Mouse (Mus musculus) left cerebral cortex, postnatal 14 days (tissue): Measurements from ENCODE around the gene Ipmk. TPM values are rescaled to one million over a fixed set of nuclear protein-coding genes. Genes with fewer than 3 reads are reported as not detected.
A peak's percentile ranks its signal among the peaks of the same experiment; 100 is the strongest.
"Not testable (repeated sequence)": the region's sequence is repeated elsewhere in the genome, so short reads cannot be mapped to it uniquely, and the experiment has no call there.

Experiments
- DNase-seq, 2 experiments: peaks; one replicate each; pipeline ENCODE4 v3.0.0; 2021 to 2022; ENCODE audit warnings: low spot score in 2 of 2, mixed read lengths in 1 of 2
- intact Hi-C: fragments of 180-260 bp; cut with DNase I; formaldehyde crosslinking; loops from one replicate; pipeline ENCODE4 v1.15.1; 2025
- total RNA-seq, 2 experiments: library from RNA; stranded (reverse); gene quantifications; 2 replicates each; pipeline ENCODE4 v1.2.3; 2021

Ipmk gene
- total RNA-seq, 2 experiments from 2014 or later = 27.8 to 31.6 TPM

GRCm38 (mm10) chr10:71400818-71401646 is 53.5 kb downstream of the Ipmk start:
- intact Hi-C loops = loop anchor here (1.0 kb wide), 1 partner anchor 74 kb away; no protein-coding TSS in a partner anchor
- peak; percentile 57 to 80 for DNase-seq

GRCm38 (mm10) chr10:71403638-71404037 is 56.1 kb downstream of the Ipmk start:
- intact Hi-C loops = no loop called here
- no peak for DNase-seq

- intact Hi-C loops = no loop called here
- DNase-seq = no peak
Measured at GRCm38 (mm10) chr10:71405523-71406217, 58.1 kb downstream of the Ipmk start.

- no peak for DNase-seq
- intact Hi-C loops = no loop called here
Measured at GRCm38 (mm10) chr10:71409948-71410347, 62.4 kb downstream of the Ipmk start.

- intact Hi-C loops = no loop called here
- no peak for DNase-seq
Measured at GRCm38 (mm10) chr10:71413401-71413800, 65.8 kb downstream of the Ipmk start.

GRCm38 (mm10) chr10:71421531-71421930 is 74.0 kb downstream of the Ipmk start:
- intact Hi-C loops = no loop called here
- no peak for DNase-seq

GRCm38 (mm10) chr10:71422047-71423037 is 74.8 kb downstream of the Ipmk start:
- intact Hi-C loops = no loop called here
- peak; percentile 71 to 82 for DNase-seq

- DNase-seq = no peak
Measured at GRCm38 (mm10) chr10:71426740-71427139, 79.2 kb downstream of the Ipmk start.

GRCm38 (mm10) chr10:71427381-71427780 is 79.8 kb downstream of the Ipmk start:
- no peak for DNase-seq
- intact Hi-C loops = no loop called here

More at GRCm38 (mm10) chr10:71426740-71427139, 79.2 kb downstream of the Ipmk start:
- intact Hi-C loops = no loop called here

- DNase-seq = no peak
- intact Hi-C loops = no loop called here
Measured at GRCm38 (mm10) chr10:71428246-71428864, 80.8 kb downstream of the Ipmk start.

- DNase-seq = peak in 1 of 2 experiments; percentile 32
- intact Hi-C loops = no loop called here
Measured at GRCm38 (mm10) chr10:71430661-71431060, 83.1 kb downstream of the Ipmk start.

- intact Hi-C loops = no loop called here
- DNase-seq = no peak
Measured at GRCm38 (mm10) chr10:71443086-71443485, 95.5 kb downstream of the Ipmk start.

GRCm38 (mm10) chr10:71447661-71448060 is 100.1 kb downstream of the Ipmk start:
- no peak for DNase-seq
- intact Hi-C loops = no loop called here

GRCm38 (mm10) chr10:71448284-71448683 is 100.7 kb downstream of the Ipmk start:
- no peak for DNase-seq
- intact Hi-C loops = no loop called here

GRCm38 (mm10) chr10:71455355-71455754 is 107.8 kb downstream of the Ipmk start:
- no peak for DNase-seq
- intact Hi-C loops = no loop called here

- intact Hi-C loops, DNase-seq: not testable (repeated sequence)
Measured at GRCm38 (mm10) chr10:71462371-71462770, 114.8 kb downstream of the Ipmk start.

- intact Hi-C loops = no loop called here
- DNase-seq = no peak
Measured at GRCm38 (mm10) chr10:71464417-71464816, 116.9 kb downstream of the Ipmk start.

GRCm38 (mm10) chr10:71468315-71468714 is 120.8 kb downstream of the Ipmk start:
- intact Hi-C loops = no loop called here
- no peak for DNase-seq

- intact Hi-C loops = no loop called here
- DNase-seq = no peak
Measured at GRCm38 (mm10) chr10:71469751-71470150, 122.2 kb downstream of the Ipmk start.
